Mouse (Mus musculus) erythroblast, embryonic 14.5 days (primary cell): ENCODE data around the gene Fem1a.

Source experiments
- GATA1 ChIP-seq: IDR thresholded peaks from 2 replicates; pipeline ENCODE4 v1.6.1; 2012; ENCODE audit warnings: low read length, inconsistent platforms, mixed read lengths
- TAL1 ChIP-seq: IDR thresholded peaks from 3 replicates; pipeline ENCODE4 v1.6.1; 2012; ENCODE audit warnings: low read length, inconsistent platforms, mixed read lengths

DNA sequence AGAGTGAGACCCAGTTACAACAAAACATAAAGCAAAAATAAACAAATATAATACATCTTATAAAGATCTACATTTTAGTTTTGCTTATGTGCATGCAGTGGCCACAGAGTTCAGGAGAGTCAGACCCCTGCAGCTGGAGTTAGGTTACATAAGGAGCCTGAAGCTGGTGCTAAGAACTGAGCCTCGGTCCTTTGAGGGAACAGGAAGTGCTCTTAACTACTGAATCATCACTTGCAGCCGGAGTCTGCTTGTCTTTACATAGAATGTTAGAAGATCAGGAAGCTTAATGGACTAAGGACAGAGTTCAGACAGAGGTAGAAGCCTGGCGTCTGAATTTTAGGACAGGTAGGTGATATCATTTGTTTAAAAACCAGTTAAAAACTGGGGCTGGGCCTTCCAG lies 32.3 kb downstream of the Fem1a start:
- TF ChIP-seq TAL1 (no peak), GATA1 (no peak)
